Mouse (Mus musculus) cortical plate, adult 2 months (tissue): ENCODE measurements around the gene Bcl7a. TPM values are rescaled to one million over a fixed set of nuclear protein-coding genes. Genes with fewer than 3 reads are reported as not detected.
A peak's percentile ranks its signal among the peaks of the same experiment; 100 is the strongest.

Source experiments
- H3K27ac ChIP-seq: fragments of 200-500 bp; 2 replicates; pipeline ENCODE4 v1.5.1; 2012; ENCODE audit warnings: low read length, control low read depth, inconsistent platforms; ENCODE audit not compliant: insufficient read depth
- H3K4me1 ChIP-seq: fragments of 200-500 bp; 2 replicates; pipeline ENCODE4 v1.6.1; 2011; ENCODE audit warnings: low read length; ENCODE audit not compliant: control insufficient read depth, insufficient read depth
- H3K4me3 ChIP-seq: fragments of 200-500 bp; 2 replicates; pipeline ENCODE4 v1.5.1; 2011; ENCODE audit warnings: mild to moderate bottlenecking, low read length, control low read depth; ENCODE audit not compliant: insufficient read depth
- CTCF ChIP-seq: fragments of 200-500 bp; IDR thresholded peaks from 2 replicates; pipeline ENCODE4 v1.5.1; 2011; ENCODE audit warnings: mild to moderate bottlenecking, control low read depth, low read length; ENCODE audit not compliant: insufficient read depth; ENCODE audit errors: extremely low read depth
- POLR2A ChIP-seq: fragments of 200-500 bp; IDR thresholded peaks from 2 replicates; pipeline ENCODE4 v1.6.1; 2011; ENCODE audit warnings: mild to moderate bottlenecking, low read length, control low read depth; ENCODE audit not compliant: insufficient read depth; ENCODE audit errors: extremely low read depth
- polyA plus RNA-seq: library from polyadenylated mRNA; depleted of rRNA; stranded (reverse); fragments of >200 nt; gene quantifications from 2 replicates; pipeline ENCODE4 v1.2.3, GENCODE M21; 2012

Bcl7a gene
- polyA plus RNA-seq, 1 experiment, result 33.5 TPM

- Histone ChIP-seq H3K4me3 (no peak overlapping the region), H3K27ac (no peak overlapping the region)
These were observed 6.8 kb downstream of the Bcl7a start for GRCm38 (mm10) chr5:123350386-123350785.

GRCm38 (mm10) chr5:123355918-123356317 is 12.3 kb downstream of the Bcl7a start:
- H3K4me3 ChIP-seq, result no peak overlapping the region
- no peak overlapping the region for H3K27ac ChIP-seq
- no peak for TF ChIP-seq CTCF
- TF ChIP-seq POLR2A, result no peak
- H3K4me1 ChIP-seq, result peaks cover 2% of the 10 kb centered on the region

More at GRCm38 (mm10) chr5:123350386-123350785, 6.8 kb downstream of the Bcl7a start:
- H3K4me1 ChIP-seq, result peaks cover 5% of the 10 kb centered on the region
- no peak for TF ChIP-seq POLR2A
- TF ChIP-seq CTCF, result no peak

GRCm38 (mm10) chr5:123357253-123357652 is 13.6 kb downstream of the Bcl7a start:
- Histone ChIP-seq H3K27ac (no peak overlapping the region), H3K4me3 (no peak overlapping the region), H3K4me1 (peaks cover 2% of the 10 kb centered on the region)
- TF ChIP-seq CTCF, result no peak
- TF ChIP-seq POLR2A, result no peak

- Histone ChIP-seq H3K27ac (no peak overlapping the region), H3K4me3 (no peak overlapping the region), H3K4me1 (0 out of 2 replicates have a peak, but pooled peaks cover 1% of the 10 kb centered on the region)
- TF ChIP-seq POLR2A (no peak), CTCF (no peak)
These were observed 15.8 kb downstream of the Bcl7a start for GRCm38 (mm10) chr5:123359431-123359830.

- H3K4me3 ChIP-seq, result no peak overlapping the region
- 0 out of 2 replicates have a peak, but pooled peaks cover 1% of the 10 kb centered on the region for H3K4me1 ChIP-seq
- no peak overlapping the region for H3K27ac ChIP-seq
- TF ChIP-seq CTCF, result no peak
- no peak for TF ChIP-seq POLR2A
These were observed 19.3 kb downstream of the Bcl7a start for GRCm38 (mm10) chr5:123362911-123363310.

GRCm38 (mm10) chr5:123364302-123364971 is 20.8 kb downstream of the Bcl7a start:
- H3K4me1 ChIP-seq, result 0 out of 2 replicates have a peak, but pooled peaks cover 1% of the 10 kb centered on the region
- no peak overlapping the region for H3K27ac ChIP-seq
- no peak overlapping the region for H3K4me3 ChIP-seq
- TF ChIP-seq CTCF (no peak), POLR2A (no peak)

- Histone ChIP-seq H3K4me3 (no peak overlapping the region), H3K27ac (no peak overlapping the region), H3K4me1 (0 out of 2 replicates have a peak, but pooled peaks cover under 1% of the 10 kb centered on the region)
- TF ChIP-seq POLR2A (no peak), CTCF (peak; percentile 88)
These were observed 25.3 kb downstream of the Bcl7a start for GRCm38 (mm10) chr5:123368869-123369488.

GRCm38 (mm10) chr5:123370049-123370448 is 26.4 kb downstream of the Bcl7a start:
- no peaks in the 10 kb centered on the region for H3K4me1 ChIP-seq
- TF ChIP-seq CTCF (no peak), POLR2A (no peak)
- H3K27ac ChIP-seq, result no peak overlapping the region
- H3K4me3 ChIP-seq, result no peak overlapping the region

GRCm38 (mm10) chr5:123375262-123375661 is 31.6 kb downstream of the Bcl7a start:
- no peak overlapping the region for H3K27ac ChIP-seq
- TF ChIP-seq POLR2A (no peak), CTCF (no peak)
- no peaks in the 10 kb centered on the region for H3K4me1 ChIP-seq
- no peak overlapping the region for H3K4me3 ChIP-seq

GRCm38 (mm10) chr5:123375793-123376452 is 32.3 kb downstream of the Bcl7a start:
- no peak for TF ChIP-seq POLR2A
- TF ChIP-seq CTCF, result no peak
- no peaks in the 10 kb centered on the region for H3K4me1 ChIP-seq
- no peak overlapping the region for H3K27ac ChIP-seq
- no peak overlapping the region for H3K4me3 ChIP-seq
